Mouse (Mus musculus) embryonic fibroblast, embryonic 13.5 days (primary cell): ENCODE data around the gene Vmn1r200. TPM values are rescaled to one million over a fixed set of nuclear protein-coding genes. Genes with fewer than 3 reads are reported as not detected.
"Not testable (repeated sequence)": the region's sequence is repeated elsewhere in the genome, so short reads cannot be mapped to it uniquely, and the experiment has no call there.

ENCODE experiments used
- H3K27ac ChIP-seq: 2 replicates; pipeline ENCODE4 v1.5.1; 2012; ENCODE audit warnings: low read length, control low read depth, inconsistent platforms; ENCODE audit not compliant: insufficient read depth
- H3K4me1 ChIP-seq: 2 replicates; pipeline ENCODE4 v1.6.1; 2011; ENCODE audit warnings: low read length; ENCODE audit not compliant: control insufficient read depth, insufficient read depth
- H3K4me3 ChIP-seq: 2 replicates; pipeline ENCODE4 v1.5.1; 2011; ENCODE audit warnings: mild to moderate bottlenecking, control low read depth, low read length; ENCODE audit not compliant: insufficient read depth
- CTCF ChIP-seq: IDR thresholded peaks from 2 replicates; pipeline ENCODE4 v1.5.1; 2011; ENCODE audit warnings: mild to moderate bottlenecking, control low read depth, low read length, moderate library complexity, borderline replicate concordance; ENCODE audit not compliant: insufficient read depth
- POLR2A ChIP-seq: IDR thresholded peaks from 2 replicates; pipeline ENCODE4 v1.6.1; 2011; ENCODE audit warnings: low read depth, mild to moderate bottlenecking, control low read depth, low read length, moderate library complexity
- polyA plus RNA-seq: library from polyadenylated mRNA; stranded (reverse); fragments of >200 nt; gene quantifications from 2 replicates; pipeline ENCODE4 v1.2.4, GENCODE M21; 2011; ENCODE audit warnings: low read depth; ENCODE audit not compliant: missing spikeins, insufficient read length

Gene Vmn1r200
- polyA plus RNA-seq: not detected in 2 replicates

GRCm38 (mm10) chr13:22390073-22390472 is at the start of gene Vmn1r200:
TSS of gene Vmn1r200 (plus strand) at chr13:22390373.
- Histone ChIP-seq H3K4me3 (no peak within 1 kb of the TSS), H3K4me1 (no peaks in the 10 kb centered on the region), H3K27ac (no peak within 1 kb of the TSS)
- TF ChIP-seq POLR2A: no peak
- no peak for TF ChIP-seq CTCF

DNA sequence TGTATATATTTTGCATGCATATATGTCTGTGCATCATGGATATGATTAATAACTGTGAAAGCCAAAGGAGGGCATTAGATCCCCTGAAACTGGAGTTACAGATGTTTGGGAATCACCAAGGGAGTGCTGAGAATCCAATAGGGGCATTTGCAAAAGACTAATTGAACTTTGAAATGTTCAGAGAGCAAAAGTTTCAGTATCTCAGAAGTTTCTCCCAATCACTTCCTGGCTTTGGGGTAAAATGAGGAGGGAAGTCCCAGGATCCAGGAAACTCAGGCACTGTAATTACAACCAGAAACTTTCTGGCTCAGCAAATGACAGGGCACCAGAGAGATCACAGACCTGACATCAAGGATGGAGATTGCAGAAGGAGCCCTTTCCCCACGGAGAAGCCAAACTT is 40.1 kb upstream of the Vmn1r200 start, which contains the start of gene Vmn1r198:
Gene Vmn1r198 (plus strand): TSS at position 301 of the 400 bp plus-strand sequence.
- no peak within 1 kb of the TSS for H3K4me3 ChIP-seq
- TF ChIP-seq POLR2A (no peak), CTCF (no peak)
- no peak within 1 kb of the TSS for H3K27ac ChIP-seq
- H3K4me1 ChIP-seq: no peaks in the 10 kb centered on the region

DNA sequence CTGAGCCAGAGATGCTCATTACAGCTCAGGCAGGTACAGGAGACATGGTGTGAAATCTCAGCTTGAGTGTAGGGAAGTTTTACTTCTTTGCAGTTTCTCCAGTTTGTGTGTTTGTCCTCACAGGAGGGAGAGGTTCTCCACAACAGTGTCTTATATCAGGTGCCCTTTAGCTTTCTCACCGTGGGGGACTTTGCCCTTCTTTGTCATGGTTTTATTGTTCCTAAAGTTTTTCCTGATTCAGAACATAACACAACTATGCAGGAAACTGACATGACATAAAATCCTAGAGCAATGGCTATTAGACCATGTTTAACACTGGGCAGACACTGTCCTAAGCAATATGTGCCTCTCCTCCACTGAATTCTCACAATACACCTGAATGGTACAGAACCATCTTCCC is 39.4 kb upstream of the Vmn1r200 start:
- TF ChIP-seq CTCF (no peak), POLR2A (no peak)
- no peak overlapping the region for H3K4me3 ChIP-seq
- no peak overlapping the region for H3K27ac ChIP-seq
- H3K4me1 ChIP-seq: no peaks in the 10 kb centered on the region

- Histone ChIP-seq H3K4me3 (no peak within 1 kb of the TSS), H3K27ac (no peak within 1 kb of the TSS), H3K4me1 (0 out of 2 replicates have a peak, but pooled peaks cover 4% of the 10 kb centered on the region)
- TF ChIP-seq POLR2A: no peak
- TF ChIP-seq CTCF: no peak
Measured at GRCm38 (mm10) chr13:22379518-22379917, 10.7 kb upstream of the Vmn1r200 start, which contains the start of gene Vmn1r199. TSS of gene Vmn1r199 (plus strand) at chr13:22379818.

- H3K27ac ChIP-seq, H3K4me3 ChIP-seq, H3K4me1 ChIP-seq: not testable (repeated sequence)
Measured at GRCm38 (mm10) chr13:22381128-22381527, 9.0 kb upstream of the Vmn1r200 start.

GRCm38 (mm10) chr13:22383401-22383800 is 6.8 kb upstream of the Vmn1r200 start:
- Histone ChIP-seq H3K27ac (no peak overlapping the region), H3K4me3 (no peak overlapping the region), H3K4me1 (0 out of 2 replicates have a peak, but pooled peaks cover 4% of the 10 kb centered on the region)
- TF ChIP-seq CTCF (no peak), POLR2A (no peak)

DNA sequence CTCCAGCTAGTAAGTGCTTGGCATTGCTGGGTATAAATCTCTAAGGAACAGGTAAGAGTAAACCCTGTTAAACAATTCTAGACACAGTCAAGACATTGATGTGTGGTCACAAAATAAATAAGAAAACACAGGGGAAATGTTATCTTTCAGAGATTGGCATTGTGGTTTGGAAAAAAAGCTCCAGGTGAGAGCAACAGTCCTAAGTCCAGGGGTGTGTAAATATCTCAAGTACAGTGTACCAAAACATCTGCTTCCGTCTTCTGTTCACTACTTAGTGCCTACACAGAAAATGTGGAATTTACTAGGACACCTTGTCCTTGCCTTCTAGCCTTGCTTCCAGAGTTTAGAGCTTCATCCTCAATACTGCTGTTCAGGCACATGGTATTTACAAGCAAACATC is 3.1 kb upstream of the Vmn1r200 start:
- H3K4me1 ChIP-seq: no peaks in the 10 kb centered on the region
- no peak overlapping the region for H3K4me3 ChIP-seq
- TF ChIP-seq POLR2A (no peak), CTCF (no peak)
- no peak overlapping the region for H3K27ac ChIP-seq

- H3K4me1 ChIP-seq: no peaks in the 10 kb centered on the region
- H3K4me3 ChIP-seq: no peak overlapping the region
- TF ChIP-seq CTCF (no peak), POLR2A (no peak)
- H3K27ac ChIP-seq: no peak overlapping the region
Measured at GRCm38 (mm10) chr13:22402978-22403377, 12.8 kb downstream of the Vmn1r200 start.

Other genes with a start within 250 kb of the Vmn1r200 start
- not detected in 2 replicates for gene Vmn1r191, start 206.4 kb upstream of the Vmn1r200 start, polyA plus RNA-seq
- gene Vmn1r192, start 199.2 kb upstream of the Vmn1r200 start, polyA plus RNA-seq: not detected in 2 replicates
- not detected in 2 replicates for gene Vmn1r193, start 167.2 kb upstream of the Vmn1r200 start, polyA plus RNA-seq
- not detected in 2 replicates for gene Vmn1r194, start 146.2 kb upstream of the Vmn1r200 start, polyA plus RNA-seq
- not detected in 2 replicates for gene Vmn1r195, start 119.9 kb upstream of the Vmn1r200 start, polyA plus RNA-seq
- not detected in 2 replicates for gene Vmn1r196, start 100.5 kb upstream of the Vmn1r200 start, polyA plus RNA-seq
- gene Vmn1r197, start 65.8 kb upstream of the Vmn1r200 start, polyA plus RNA-seq: not detected in 2 replicates
- not detected in 2 replicates for gene Vmn1r198, start 40.0 kb upstream of the Vmn1r200 start, polyA plus RNA-seq
- not detected in 2 replicates for gene Vmn1r199, start 10.6 kb upstream of the Vmn1r200 start, polyA plus RNA-seq
- not detected in 2 replicates for gene Vmn1r201, start 81.5 kb downstream of the Vmn1r200 start, polyA plus RNA-seq
- gene Vmn1r202, start 115.0 kb downstream of the Vmn1r200 start, polyA plus RNA-seq: not detected in 2 replicates
- not detected in 2 replicates for gene Vmn1r203, start 127.7 kb downstream of the Vmn1r200 start, polyA plus RNA-seq
- gene Vmn1r204, start 162.8 kb downstream of the Vmn1r200 start, polyA plus RNA-seq: not detected in 2 replicates
- not detected in 2 replicates for gene Vmn1r205, start 202.6 kb downstream of the Vmn1r200 start, polyA plus RNA-seq
- not detected in 2 replicates for gene Vmn1r206, start 233.9 kb downstream of the Vmn1r200 start, polyA plus RNA-seq